Comparison of ENCODE assay signal across 8 mouse cellular contexts in the genomic region with DNA sequence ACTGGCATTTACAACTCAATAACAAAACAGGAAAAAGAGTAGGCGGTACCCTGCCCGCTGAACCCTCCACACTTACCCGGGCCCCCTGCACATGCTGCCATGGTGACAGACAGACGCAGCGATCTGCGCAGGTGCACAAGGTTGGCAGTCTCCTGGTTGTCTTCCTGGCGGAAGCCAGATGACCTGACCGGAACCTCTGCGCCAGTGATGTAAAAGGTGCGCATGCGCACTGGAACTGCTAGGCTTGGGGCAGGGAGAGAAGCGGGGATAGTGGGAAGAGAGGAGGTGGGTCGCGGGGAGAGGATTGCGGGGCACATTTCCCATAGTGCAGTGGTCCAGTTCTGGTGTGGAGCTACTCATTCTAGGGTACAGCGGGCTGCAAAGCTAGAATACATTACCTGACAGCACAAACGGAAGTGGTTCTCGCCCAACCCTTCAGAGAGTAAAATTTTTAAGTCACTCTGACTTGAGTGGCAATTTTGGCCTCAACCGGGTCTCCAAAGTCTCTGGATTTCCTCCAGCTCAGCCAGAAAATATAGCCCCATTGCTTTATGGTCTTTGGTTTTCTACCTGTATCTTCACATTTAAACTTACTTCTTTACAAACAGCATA. TPM values are rescaled to one million over a fixed set of nuclear protein-coding genes. Genes with fewer than 3 reads are reported as not detected.
DNase-seq lines count a peak whose midpoint lies in the region; ATAC-seq and TF ChIP-seq lines count a peak whose summit lies in the region.

Gene Fam151b, minus strand, starts transcription at position 164 of the 612 bp plus-strand sequence.

- peak within 1 kb of the TSS; percentile 40 for H3K4me3 ChIP-seq in embryonic fibroblast, embryonic 13.5 days (ENCODE audit: insufficient read depth, low read length)
- H3K4me3 ChIP-seq in limb, embryonic 12.5 days (replicated peaks), result peak within 1 kb of the TSS; percentile 42
- peak within 1 kb of the TSS; percentile 42 for H3K4me3 ChIP-seq in midbrain, embryonic 14.5 days (replicated peaks; ENCODE audit: low read depth, low read length)

- TF ChIP-seq POLR2A in embryonic fibroblast, embryonic 13.5 days (IDR thresholded peaks at IDR 0.05; ENCODE audit: low read depth, low read length), result peak; percentile 83

- H3K9ac ChIP-seq in limb, embryonic 12.5 days (replicated peaks), result peak within 1 kb of the TSS; percentile 42; the same call in 1 of the 2 replicates
- peak within 1 kb of the TSS; percentile 47; the same call in 1 of the 2 replicates for H3K9ac ChIP-seq in midbrain, embryonic 14.5 days (replicated peaks; ENCODE audit: low read length)

- H3K4me1 ChIP-seq in embryonic fibroblast, embryonic 13.5 days (ENCODE audit: control insufficient read depth, insufficient read depth, low read length), result no peaks in the 10 kb centered on the region
- no peaks in the 10 kb centered on the region for H3K4me1 ChIP-seq in limb, embryonic 12.5 days (replicated peaks)
- H3K4me1 ChIP-seq in midbrain, embryonic 14.5 days (ENCODE audit: control insufficient read depth, insufficient read depth, low read length), result no peaks in the 10 kb centered on the region

- 0 out of 2 replicates have a peak, but pooled peaks cover 10% of the 10 kb centered on the region for H3K36me3 ChIP-seq in limb, embryonic 12.5 days
- H3K36me3 ChIP-seq in midbrain, embryonic 14.5 days (ENCODE audit: control insufficient read depth, insufficient read depth, low read length), result no peaks in the 10 kb centered on the region

- H3K9me3 ChIP-seq in limb, embryonic 12.5 days, result no peaks in the 10 kb centered on the region
- H3K9me3 ChIP-seq in midbrain, embryonic 14.5 days (ENCODE audit: control insufficient read depth, low read length), result no peaks in the 10 kb centered on the region

- no peaks in the 10 kb centered on the region for H3K27me3 ChIP-seq in limb, embryonic 12.5 days
- H3K27me3 ChIP-seq in midbrain, embryonic 14.5 days (ENCODE audit: control insufficient read depth, insufficient read depth, low read length), result no peaks in the 10 kb centered on the region

- no peak within 1 kb of the TSS for H3K27ac ChIP-seq in embryonic fibroblast, embryonic 13.5 days (ENCODE audit: insufficient read depth, low read length)
- H3K27ac ChIP-seq in limb, embryonic 12.5 days, result peak within 1 kb of the TSS; percentile 75; the same call in 1 of the 2 replicates
- peak within 1 kb of the TSS; percentile 73 for H3K27ac ChIP-seq in midbrain, embryonic 14.5 days (replicated peaks; ENCODE audit: low read depth, low read length)

- no peak for TF ChIP-seq CTCF in embryonic fibroblast, embryonic 13.5 days (IDR thresholded peaks at IDR 0.05; ENCODE audit: borderline replicate concordance, insufficient read depth, low read length)

- peak; percentile 98 for DNase-seq in 416B (ENCODE audit: low read depth)
- DNase-seq in brain, adult 2 months (ENCODE audit: low read depth, low spot score), result peak; percentile 98
- peak; percentile 90 for DNase-seq in heart, adult 8-10 months (ENCODE audit: low spot score)
- DNase-seq in kidney, adult 8-10 months, result peak; percentile 94 to 96
- peak; percentile 98 for DNase-seq in midbrain, embryonic 14.5 days
- peak; percentile 83 for DNase-seq in spleen, adult 12 weeks (ENCODE audit: low spot score)

- 7% methylated on average over 19 of the region's 19 CpGs for WGBS in limb, embryonic 12.5 days
- 6% methylated on average over 19 of the region's 19 CpGs for WGBS in midbrain, embryonic 14.5 days

- peak; percentile 98 for ATAC-seq in limb, embryonic 12.5 days (ENCODE audit: insufficient number of reproducible peaks, insufficient read depth, low FRiP score, low TSS enrichment, low read depth)
- ATAC-seq in midbrain, embryonic 14.5 days (ENCODE audit: low FRiP score, low TSS enrichment), result peak; percentile 100

- peak within 1 kb of the TSS; percentile 68 for H3K4me2 ChIP-seq in limb, embryonic 12.5 days
- peak within 1 kb of the TSS; percentile 66 for H3K4me2 ChIP-seq in midbrain, embryonic 14.5 days (ENCODE audit: low read length)

RNA-seq across cellular contexts. Expression of gene Fam151b, which starts in this region (rescaled TPM):
- 2.3 and 2.8 TPM in 2 replicates for polyA plus RNA-seq in embryonic fibroblast, embryonic 13.5 days (2011; ENCODE audit: insufficient read length, low read depth, missing spikeins)
- 1 to 10 TPM; 2.1 to 2.5 (median 2.1) TPM for total RNA-seq in heart, adult 8-10 months (2022)
- 0.18 TPM in 1 of 2 replicates, not detected in the other for polyA plus RNA-seq in limb, embryonic 12.5 days (2016; fragmentation: Nextera tagmentation; extraction: Ambion mirVana)
- polyA plus RNA-seq in midbrain, embryonic 14.5 days (2014; fragmentation: Nextera tagmentation; extraction: Ambion mirVana), result 0.24 and 0.32 TPM in 2 replicates

Comparison
In these comparisons a context has a peak if more than half of its experiments do, and no peak if none do; other contexts are left out.
1. Peak in ATAC-seq, H3K4me3 ChIP-seq, H3K27ac ChIP-seq, H3K9ac ChIP-seq and H3K4me2 ChIP-seq in limb, embryonic 12.5 days; RNA of the gene not detected or under 1 TPM.
2. Peak in DNase-seq, ATAC-seq, H3K4me3 ChIP-seq, H3K27ac ChIP-seq, H3K9ac ChIP-seq and H3K4me2 ChIP-seq in midbrain, embryonic 14.5 days; RNA of the gene not detected or under 1 TPM.